Mouse (Mus musculus) heart, embryonic 12.5 days (tissue): ENCODE results near the gene Plpp6. TPM values are rescaled to one million over a fixed set of nuclear protein-coding genes. Genes with fewer than 3 reads are reported as not detected.
A peak's percentile ranks its signal among the peaks of the same experiment; 100 is the strongest.

Experiments
- ATAC-seq: fragments of 200-750 bp; cut with Nextera tagmentation; 2 replicates; pipeline ENCODE4 v1.8.0; 2017; ENCODE audit warnings: moderate TSS enrichment, moderate library complexity; ENCODE audit not compliant: insufficient number of reproducible peaks, low FRiP score
- H3K27ac ChIP-seq: fragments of 300-500 bp; sonication (generic); 2 replicates; pipeline ENCODE4 v1.5.1; 2016; ENCODE audit warnings: mild to moderate bottlenecking, moderate library complexity; ENCODE audit not compliant: poor library complexity, severe bottlenecking
- H3K27me3 ChIP-seq: fragments of 300-500 bp; sonication (generic); replicated peaks from 2 replicates; pipeline ENCODE4 v1.6.1; 2016; ENCODE audit warnings: mild to moderate bottlenecking, moderate library complexity
- H3K36me3 ChIP-seq: fragments of 300-500 bp; sonication (generic); 2 replicates; pipeline ENCODE4 v1.6.1; 2016; ENCODE audit warnings: mild to moderate bottlenecking, moderate library complexity
- H3K4me1 ChIP-seq: fragments of 300-500 bp; sonication (generic); replicated peaks from 2 replicates; pipeline ENCODE4 v1.6.1; 2016; ENCODE audit warnings: mild to moderate bottlenecking
- H3K4me2 ChIP-seq: fragments of 300-500 bp; sonication (generic); 2 replicates; pipeline ENCODE4 v1.6.1; 2016; ENCODE audit warnings: mild to moderate bottlenecking, moderate library complexity
- H3K4me3 ChIP-seq: fragments of 300-500 bp; sonication (generic); 2 replicates; pipeline ENCODE4 v1.5.1; 2016; ENCODE audit warnings: mild to moderate bottlenecking
- H3K9ac ChIP-seq: fragments of 300-500 bp; sonication (generic); 2 replicates; pipeline ENCODE4 v1.6.1; 2016; ENCODE audit warnings: mild to moderate bottlenecking, moderate library complexity
- H3K9me3 ChIP-seq: fragments of 300-500 bp; sonication (generic); replicated peaks from 2 replicates; pipeline ENCODE4 v1.6.1; 2016; ENCODE audit warnings: mild to moderate bottlenecking, moderate library complexity
- WGBS: fragments of 180-500 bp; shearing (Covaris S2); methylation state at CpG from one replicate; pipeline ENCODE4 v1.1.7; 2016; 5-methylcytosine and 5-hydroxymethylcytosine counted together
- polyA plus RNA-seq: library from polyadenylated mRNA; unstranded; fragments of >200 nt; fragmentation: Nextera tagmentation; extraction: Ambion mirVana; gene quantifications from 2 replicates; pipeline ENCODE4 v1.2.1, GENCODE M21; 2016

The Plpp6 gene
- 8.9 and 9.3 TPM in 2 replicates for polyA plus RNA-seq

- H3K4me1 ChIP-seq = peaks cover 29% of the 10 kb centered on the region
- WGBS = under 1% methylated on average over 67 of the region's 73 CpGs
- no peaks in the 10 kb centered on the region for H3K36me3 ChIP-seq
- peak within 1 kb of the TSS; percentile 81 for H3K27ac ChIP-seq
- no peaks in the 10 kb centered on the region for H3K9me3 ChIP-seq
- peak; percentile 86 for ATAC-seq
- H3K4me2 ChIP-seq = peak within 1 kb of the TSS; percentile 90
- no peaks in the 10 kb centered on the region for H3K27me3 ChIP-seq
- H3K9ac ChIP-seq = peak within 1 kb of the TSS; percentile 95
- H3K4me3 ChIP-seq = peak within 1 kb of the TSS; percentile 97
Measured at GRCm38 (mm10) chr19:28963842-28964551, at the start of gene Plpp6. Gene Plpp6 (plus strand): TSS chr19:28963953.

- Histone ChIP-seq H3K4me3 (no peak overlapping the region), H3K9me3 (no peaks in the 10 kb centered on the region), H3K36me3 (no peaks in the 10 kb centered on the region), H3K27me3 (no peaks in the 10 kb centered on the region), H3K4me1 (peaks cover 11% of the 10 kb centered on the region; the same call in 1 of the 2 replicates), H3K27ac (no peak overlapping the region), H3K4me2 (no peak overlapping the region), H3K9ac (no peak overlapping the region)
- 73% methylated on average over 6 of the region's 6 CpGs for WGBS
- ATAC-seq = no peak
Measured at GRCm38 (mm10) chr19:28914598-28914997, 49.2 kb upstream of the Plpp6 start.

- 79% methylated on average over 2 of the region's 2 CpGs for WGBS
- no peak for ATAC-seq
- no peaks in the 10 kb centered on the region for H3K27me3 ChIP-seq
Measured at GRCm38 (mm10) chr19:28915602-28916250, 48.0 kb upstream of the Plpp6 start.

GRCm38 (mm10) chr19:28916492-28916891 is 47.3 kb upstream of the Plpp6 start:
- no peak for ATAC-seq
- H3K9ac ChIP-seq = no peak overlapping the region

More at GRCm38 (mm10) chr19:28915602-28916250, 48.0 kb upstream of the Plpp6 start:
- Histone ChIP-seq H3K9ac (no peak overlapping the region), H3K36me3 (no peaks in the 10 kb centered on the region), H3K9me3 (no peaks in the 10 kb centered on the region), H3K4me2 (no peak overlapping the region), H3K4me1 (peaks cover 11% of the 10 kb centered on the region; the same call in 1 of the 2 replicates), H3K4me3 (no peak overlapping the region), H3K27ac (no peak overlapping the region)

DNA sequence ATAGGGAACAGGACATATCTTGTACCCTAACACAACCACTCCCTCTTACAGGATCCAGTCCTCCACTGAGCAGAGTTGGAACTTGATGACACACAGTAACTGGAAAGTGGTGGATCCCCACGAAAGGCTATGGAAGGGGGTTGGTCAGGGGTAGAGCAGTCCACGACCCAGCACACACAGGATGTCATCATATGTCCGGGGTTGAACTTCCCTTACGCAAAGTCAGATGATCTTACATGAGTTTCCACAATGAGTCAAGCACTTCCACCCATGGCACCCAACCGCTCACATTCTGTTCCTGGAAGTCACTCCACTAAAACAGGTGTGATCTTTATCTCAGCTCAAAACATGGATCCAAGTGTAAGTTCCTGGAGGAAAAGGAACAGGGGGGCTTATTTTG is 45.9 kb upstream of the Plpp6 start:
- no peak for ATAC-seq
- no peak overlapping the region for H3K27ac ChIP-seq
- H3K36me3 ChIP-seq = no peaks in the 10 kb centered on the region
- 71% methylated on average over 5 of the region's 5 CpGs for WGBS
- H3K9ac ChIP-seq = no peak overlapping the region
- no peaks in the 10 kb centered on the region for H3K9me3 ChIP-seq
- H3K4me1 ChIP-seq = peaks cover 11% of the 10 kb centered on the region; the same call in 1 of the 2 replicates
- H3K27me3 ChIP-seq = no peaks in the 10 kb centered on the region
- no peak overlapping the region for H3K4me2 ChIP-seq
- H3K4me3 ChIP-seq = no peak overlapping the region

More at GRCm38 (mm10) chr19:28916492-28916891, 47.3 kb upstream of the Plpp6 start:
- no peaks in the 10 kb centered on the region for H3K9me3 ChIP-seq
- no peak overlapping the region for H3K4me2 ChIP-seq
- H3K36me3 ChIP-seq = no peaks in the 10 kb centered on the region
- no peak overlapping the region for H3K27ac ChIP-seq
- peaks cover 11% of the 10 kb centered on the region; the same call in 1 of the 2 replicates for H3K4me1 ChIP-seq
- WGBS = 54% methylated on average over 4 of the region's 4 CpGs
- H3K4me3 ChIP-seq = no peak overlapping the region
- H3K27me3 ChIP-seq = no peaks in the 10 kb centered on the region

DNA sequence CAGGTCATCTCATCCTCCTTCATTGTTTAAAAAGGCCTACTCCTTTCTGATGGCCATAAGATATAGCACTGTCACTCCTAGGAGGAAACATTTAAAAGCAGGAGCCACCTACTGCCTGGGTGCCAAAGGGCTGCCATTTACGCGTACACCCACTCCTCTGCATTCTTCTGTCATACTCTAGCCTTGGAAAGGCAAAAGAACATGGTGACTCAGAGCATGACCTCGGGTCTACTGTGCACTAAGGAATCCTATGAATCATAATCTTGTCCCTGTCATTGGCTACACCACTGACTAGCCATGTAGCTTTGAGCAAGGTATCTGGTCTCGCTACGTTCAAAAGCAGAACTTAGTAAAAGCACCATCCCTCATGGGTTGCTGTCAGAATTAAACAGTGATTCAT is 37.4 kb upstream of the Plpp6 start:
- Histone ChIP-seq H3K9me3 (no peaks in the 10 kb centered on the region), H3K27ac (no peak overlapping the region), H3K9ac (no peak overlapping the region), H3K4me3 (no peak overlapping the region), H3K4me1 (peaks cover 14% of the 10 kb centered on the region), H3K27me3 (no peaks in the 10 kb centered on the region), H3K4me2 (no peak overlapping the region), H3K36me3 (no peaks in the 10 kb centered on the region)
- ATAC-seq = no peak
- 87% methylated on average over 5 of the region's 5 CpGs for WGBS

DNA sequence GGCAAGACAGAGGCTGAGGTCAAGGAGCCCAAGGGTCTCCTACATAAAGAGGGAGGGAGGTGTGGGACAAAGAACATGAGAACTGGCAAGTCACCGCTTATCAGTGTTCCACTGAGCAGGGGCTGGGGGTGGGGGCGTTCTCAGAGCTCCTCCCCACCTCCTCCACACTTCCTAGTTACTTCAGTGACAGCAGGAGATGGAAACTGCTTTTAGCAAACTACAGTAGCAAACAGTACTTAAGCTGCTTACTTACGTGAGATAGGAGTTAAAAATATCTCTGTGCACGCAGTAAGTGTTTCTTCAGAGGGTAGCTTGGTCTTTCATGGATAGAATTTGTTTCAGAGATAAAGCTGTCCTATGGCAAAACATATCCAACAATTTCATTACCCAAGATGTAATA is 36.4 kb upstream of the Plpp6 start:
- Histone ChIP-seq H3K9ac (no peak overlapping the region), H3K27me3 (no peaks in the 10 kb centered on the region), H3K4me2 (no peak overlapping the region), H3K9me3 (no peaks in the 10 kb centered on the region), H3K4me1 (peaks cover 14% of the 10 kb centered on the region), H3K4me3 (no peak overlapping the region), H3K36me3 (no peaks in the 10 kb centered on the region), H3K27ac (0 out of 2 replicates have a peak overlapping the region, but pooled peaks have one; percentile 3)
- ATAC-seq = no peak
- WGBS = 6% methylated on average over 4 of the region's 4 CpGs

GRCm38 (mm10) chr19:28929034-28929433 is 34.7 kb upstream of the Plpp6 start:
- H3K27ac ChIP-seq = no peak overlapping the region
- no peaks in the 10 kb centered on the region for H3K9me3 ChIP-seq
- H3K4me2 ChIP-seq = no peak overlapping the region
- no peak overlapping the region for H3K4me3 ChIP-seq
- no peak overlapping the region for H3K9ac ChIP-seq
- peaks cover 14% of the 10 kb centered on the region for H3K4me1 ChIP-seq
- no peaks in the 10 kb centered on the region for H3K27me3 ChIP-seq
- no peak for ATAC-seq
- H3K36me3 ChIP-seq = no peaks in the 10 kb centered on the region

- Histone ChIP-seq H3K4me1 (peaks cover 1% of the 10 kb centered on the region), H3K27ac (no peak overlapping the region), H3K36me3 (no peaks in the 10 kb centered on the region), H3K9me3 (no peaks in the 10 kb centered on the region), H3K9ac (no peak overlapping the region), H3K4me3 (no peak overlapping the region), H3K4me2 (no peak overlapping the region), H3K27me3 (no peaks in the 10 kb centered on the region)
- WGBS = 79% methylated on average over 3 of the region's 3 CpGs
- ATAC-seq = no peak
Measured at GRCm38 (mm10) chr19:28934897-28935296, 28.9 kb upstream of the Plpp6 start.

- H3K4me3 ChIP-seq = no peak overlapping the region
- H3K36me3 ChIP-seq = no peaks in the 10 kb centered on the region
- ATAC-seq = peak; percentile 53
- peak overlapping the region; percentile 22; the same call in 1 of the 2 replicates for H3K4me2 ChIP-seq
- 36% methylated on average over 9 of the region's 9 CpGs for WGBS
- H3K9ac ChIP-seq = no peak overlapping the region
- H3K27me3 ChIP-seq = no peaks in the 10 kb centered on the region
- H3K27ac ChIP-seq = peak overlapping the region; percentile 83
- no peaks in the 10 kb centered on the region for H3K9me3 ChIP-seq
- H3K4me1 ChIP-seq = peaks cover 16% of the 10 kb centered on the region
Measured at GRCm38 (mm10) chr19:28940135-28940874, 23.4 kb upstream of the Plpp6 start.

GRCm38 (mm10) chr19:28941271-28941670 is 22.5 kb upstream of the Plpp6 start:
- no peaks in the 10 kb centered on the region for H3K36me3 ChIP-seq
- H3K9me3 ChIP-seq = no peaks in the 10 kb centered on the region
- H3K27me3 ChIP-seq = no peaks in the 10 kb centered on the region
- H3K4me3 ChIP-seq = no peak overlapping the region
- no peak overlapping the region for H3K9ac ChIP-seq
- peaks cover 16% of the 10 kb centered on the region for H3K4me1 ChIP-seq
- H3K4me2 ChIP-seq = no peak overlapping the region
- no peak for ATAC-seq
- peak overlapping the region; percentile 65 for H3K27ac ChIP-seq
- WGBS = 57% methylated on average over 4 of the region's 4 CpGs
